Mouse (Mus musculus): ENCODE measurements around the gene Ptger1. TPM values are rescaled to one million over a fixed set of nuclear protein-coding genes. Genes with fewer than 3 reads are reported as not detected.

Ptger1 gene
- polyA plus RNA-seq, 1 experiment from 2014 or later: 0.45 TPM

- Histone ChIP-seq H3K27ac (no peak overlapping the region), H3K9ac (no peak overlapping the region), H3K36me3 (peaks cover 42% of the 10 kb centered on the region), H3K27me3 (peaks cover 3% of the 10 kb centered on the region), H3K4me1 (replicated peaks) (peaks cover 9% of the 10 kb centered on the region), H3K4me3 (no peak overlapping the region), H3K9me3 (replicated peaks) (no peaks in the 10 kb centered on the region), H3K4me2 (no peak overlapping the region)
- 61% methylated on average over 5 of the region's 5 CpGs for WGBS
- 0 out of 2 replicates have a peak, but pooled peaks have one; percentile 19 for ATAC-seq (replicated peaks; ENCODE audit: insufficient number of reproducible peaks, insufficient read depth, low FRiP score, low read depth)
Measured at GRCm38 (mm10) chr8:83672936-83673335, 6.5 kb downstream of the Ptger1 start.

- Histone ChIP-seq H3K4me1 (replicated peaks) (no peaks in the 10 kb centered on the region), H3K4me3 (no peak overlapping the region), H3K9me3 (replicated peaks) (no peaks in the 10 kb centered on the region), H3K27me3 (no peaks in the 10 kb centered on the region), H3K4me2 (no peak overlapping the region), H3K36me3 (peaks cover 54% of the 10 kb centered on the region), H3K9ac (no peak overlapping the region), H3K27ac (no peak overlapping the region)
- ATAC-seq (replicated peaks; ENCODE audit: insufficient number of reproducible peaks, insufficient read depth, low FRiP score, low read depth): no peak
- WGBS: 82% methylated on average over 5 of the region's 5 CpGs
Measured at GRCm38 (mm10) chr8:83674497-83674896, 8.0 kb downstream of the Ptger1 start.

GRCm38 (mm10) chr8:83679866-83680265, 13.4 kb downstream of the Ptger1 start:
- H3K9me3 ChIP-seq (replicated peaks): no peaks in the 10 kb centered on the region
- H3K36me3 ChIP-seq: peaks cover 65% of the 10 kb centered on the region
- no peak overlapping the region for H3K4me3 ChIP-seq
- H3K27me3 ChIP-seq: no peaks in the 10 kb centered on the region
- no peak overlapping the region for H3K27ac ChIP-seq
- no peak for ATAC-seq (replicated peaks; ENCODE audit: insufficient number of reproducible peaks, insufficient read depth, low FRiP score, low read depth)
- H3K9ac ChIP-seq: no peak overlapping the region
- H3K4me2 ChIP-seq: no peak overlapping the region
- 87% methylated on average over 12 of the region's 12 CpGs for WGBS
- H3K4me1 ChIP-seq (replicated peaks): peaks cover 16% of the 10 kb centered on the region

- Histone ChIP-seq H3K4me3 (no peak overlapping the region), H3K4me2 (no peak overlapping the region), H3K9ac (no peak overlapping the region), H3K4me1 (replicated peaks) (peaks cover 16% of the 10 kb centered on the region), H3K36me3 (peaks cover 70% of the 10 kb centered on the region), H3K9me3 (replicated peaks) (no peaks in the 10 kb centered on the region), H3K27ac (peak overlapping the region; percentile 46), H3K27me3 (no peaks in the 10 kb centered on the region)
- WGBS: 58% methylated on average over 5 of the region's 5 CpGs
- no peak for ATAC-seq (replicated peaks; ENCODE audit: insufficient number of reproducible peaks, insufficient read depth, low FRiP score, low read depth)
Measured at GRCm38 (mm10) chr8:83680603-83681002, 14.1 kb downstream of the Ptger1 start.

- 26% methylated on average over 6 of the region's 6 CpGs for WGBS
- Histone ChIP-seq H3K27me3 (no peaks in the 10 kb centered on the region), H3K4me2 (no peak overlapping the region), H3K9ac (no peak overlapping the region), H3K9me3 (replicated peaks) (no peaks in the 10 kb centered on the region), H3K4me1 (replicated peaks) (peaks cover 16% of the 10 kb centered on the region), H3K27ac (peak overlapping the region; percentile 46), H3K4me3 (no peak overlapping the region), H3K36me3 (peaks cover 73% of the 10 kb centered on the region)
- ATAC-seq (replicated peaks; ENCODE audit: insufficient number of reproducible peaks, insufficient read depth, low FRiP score, low read depth): 0 out of 2 replicates have a peak, but pooled peaks have one; percentile 48
Measured at GRCm38 (mm10) chr8:83681099-83681498, 14.6 kb downstream of the Ptger1 start.

GRCm38 (mm10) chr8:83684517-83684916, 18.0 kb downstream of the Ptger1 start:
- WGBS: 88% methylated on average over 9 of the region's 9 CpGs
- Histone ChIP-seq H3K27me3 (no peaks in the 10 kb centered on the region), H3K9me3 (replicated peaks) (no peaks in the 10 kb centered on the region), H3K4me1 (replicated peaks) (peaks cover 16% of the 10 kb centered on the region), H3K9ac (no peak overlapping the region), H3K4me3 (no peak overlapping the region), H3K36me3 (peaks cover 57% of the 10 kb centered on the region), H3K4me2 (no peak overlapping the region), H3K27ac (no peak overlapping the region)
- ATAC-seq (replicated peaks; ENCODE audit: insufficient number of reproducible peaks, insufficient read depth, low FRiP score, low read depth): no peak

GRCm38 (mm10) chr8:83689264-83689663, 22.8 kb downstream of the Ptger1 start:
- Histone ChIP-seq H3K9ac (no peak overlapping the region), H3K4me2 (no peak overlapping the region), H3K27ac (no peak overlapping the region), H3K27me3 (no peaks in the 10 kb centered on the region), H3K4me3 (no peak overlapping the region), H3K4me1 (replicated peaks) (peaks cover 6% of the 10 kb centered on the region), H3K36me3 (peaks cover 56% of the 10 kb centered on the region), H3K9me3 (replicated peaks) (no peaks in the 10 kb centered on the region)
- 89% methylated on average over 6 of the region's 6 CpGs for WGBS
- ATAC-seq (replicated peaks; ENCODE audit: insufficient number of reproducible peaks, insufficient read depth, low FRiP score, low read depth): no peak

- Histone ChIP-seq H3K36me3 (peaks cover 32% of the 10 kb centered on the region), H3K9me3 (replicated peaks) (no peaks in the 10 kb centered on the region), H3K27me3 (no peaks in the 10 kb centered on the region), H3K27ac (no peak overlapping the region), H3K4me2 (no peak overlapping the region), H3K4me3 (no peak overlapping the region), H3K9ac (no peak overlapping the region), H3K4me1 (replicated peaks) (peaks cover 41% of the 10 kb centered on the region)
- 73% methylated on average over 10 of the region's 10 CpGs for WGBS
- no peak for ATAC-seq (replicated peaks; ENCODE audit: insufficient number of reproducible peaks, insufficient read depth, low FRiP score, low read depth)
Measured at GRCm38 (mm10) chr8:83693609-83694236, 27.2 kb downstream of the Ptger1 start.

- Histone ChIP-seq H3K9ac (no peak overlapping the region), H3K4me2 (no peak overlapping the region), H3K9me3 (replicated peaks) (no peaks in the 10 kb centered on the region), H3K4me3 (no peak overlapping the region), H3K27ac (no peak overlapping the region), H3K27me3 (no peaks in the 10 kb centered on the region), H3K4me1 (replicated peaks) (peaks cover 45% of the 10 kb centered on the region), H3K36me3 (peaks cover 32% of the 10 kb centered on the region)
- ATAC-seq (replicated peaks; ENCODE audit: insufficient number of reproducible peaks, insufficient read depth, low FRiP score, low read depth): no peak
- WGBS: 77% methylated on average over 11 of the region's 11 CpGs
Measured at GRCm38 (mm10) chr8:83694369-83695160, 28.1 kb downstream of the Ptger1 start.

GRCm38 (mm10) chr8:83695351-83696106, 29.1 kb downstream of the Ptger1 start:
- ATAC-seq (replicated peaks; ENCODE audit: insufficient number of reproducible peaks, insufficient read depth, low FRiP score, low read depth): no peak
- Histone ChIP-seq H3K36me3 (peaks cover 23% of the 10 kb centered on the region), H3K4me3 (no peak overlapping the region), H3K9me3 (replicated peaks) (no peaks in the 10 kb centered on the region), H3K9ac (no peak overlapping the region), H3K4me2 (0 out of 2 replicates have a peak overlapping the region, but pooled peaks have one; percentile 12), H3K27ac (no peak overlapping the region), H3K4me1 (replicated peaks) (peaks cover 54% of the 10 kb centered on the region), H3K27me3 (no peaks in the 10 kb centered on the region)
- 69% methylated on average over 16 of the region's 17 CpGs for WGBS
